Mouse (Mus musculus): ENCODE measurements around the gene Hdac7. TPM values are rescaled to one million over a fixed set of nuclear protein-coding genes. Genes with fewer than 3 reads are reported as not detected.

The Hdac7 gene
- total RNA-seq, 2 experiments from 2014 or later = 21.3 to 25.0 TPM

- DNase-seq = no peak
Observed at GRCm38 (mm10) chr15:97766594-97767279, 77.6 kb downstream of the Hdac7 start.

GRCm38 (mm10) chr15:97766194-97766593 is 78.1 kb downstream of the Hdac7 start:
- DNase-seq = peak; percentile 47 to 55

GRCm38 (mm10) chr15:97765090-97765794 is 79.1 kb downstream of the Hdac7 start:
- no peak for DNase-seq

GRCm38 (mm10) chr15:97764532-97764931 is 79.8 kb downstream of the Hdac7 start:
- no peak for DNase-seq

GRCm38 (mm10) chr15:97763256-97764049 is 80.8 kb downstream of the Hdac7 start:
- DNase-seq = no peak

GRCm38 (mm10) chr15:97762733-97763132 is 81.6 kb downstream of the Hdac7 start:
- DNase-seq = no peak

- DNase-seq = no peak
Observed at GRCm38 (mm10) chr15:97761438-97761837, 82.9 kb downstream of the Hdac7 start.

GRCm38 (mm10) chr15:97760952-97761351 is 83.3 kb downstream of the Hdac7 start:
- DNase-seq = no peak

GRCm38 (mm10) chr15:97760006-97760405 is 84.3 kb downstream of the Hdac7 start:
- DNase-seq = peak; percentile 75 to 76

- no peak for DNase-seq
Observed at GRCm38 (mm10) chr15:97755361-97755760, 88.9 kb downstream of the Hdac7 start.

- DNase-seq = no peak
Observed at GRCm38 (mm10) chr15:97754476-97754875, 89.8 kb downstream of the Hdac7 start.

- no peak for DNase-seq
Observed at GRCm38 (mm10) chr15:97752491-97752890, 91.8 kb downstream of the Hdac7 start.

- no peak for DNase-seq
Observed at GRCm38 (mm10) chr15:97751676-97752075, 92.6 kb downstream of the Hdac7 start.

GRCm38 (mm10) chr15:97750697-97751096 is 93.6 kb downstream of the Hdac7 start:
- DNase-seq = peak; percentile 83 to 86

- DNase-seq = no peak
Observed at GRCm38 (mm10) chr15:97749841-97750240, 94.5 kb downstream of the Hdac7 start.

- DNase-seq = no peak
Observed at GRCm38 (mm10) chr15:97749397-97749796, 94.9 kb downstream of the Hdac7 start.

GRCm38 (mm10) chr15:97748964-97749363 is 95.3 kb downstream of the Hdac7 start:
- no peak for DNase-seq

- DNase-seq = no peak
Observed at GRCm38 (mm10) chr15:97748309-97748708, 96.0 kb downstream of the Hdac7 start.

- no peak for DNase-seq
Observed at GRCm38 (mm10) chr15:97747486-97747885, 96.8 kb downstream of the Hdac7 start.

- DNase-seq = no peak
Observed at GRCm38 (mm10) chr15:97746748-97747147, 97.6 kb downstream of the Hdac7 start.

GRCm38 (mm10) chr15:97746278-97746677 is 98.0 kb downstream of the Hdac7 start:
- no peak for DNase-seq

GRCm38 (mm10) chr15:97745331-97745730 is 99.0 kb downstream of the Hdac7 start:
- DNase-seq = peak; percentile 48 to 54

GRCm38 (mm10) chr15:97744930-97745329 is 99.4 kb downstream of the Hdac7 start:
- no peak for DNase-seq

Measured in layer of hippocampus, postnatal 36 days (tissue).